Mouse (Mus musculus): Measurements from ENCODE around the gene Prpsap2. TPM values are rescaled to one million over a fixed set of nuclear protein-coding genes. Genes with fewer than 3 reads are reported as not detected.

The Prpsap2 gene
- 35.7 and 37.1 TPM in 2 replicates for polyA plus RNA-seq (2015; fragmentation: Nextera tagmentation; extraction: Ambion mirVana)

DNA sequence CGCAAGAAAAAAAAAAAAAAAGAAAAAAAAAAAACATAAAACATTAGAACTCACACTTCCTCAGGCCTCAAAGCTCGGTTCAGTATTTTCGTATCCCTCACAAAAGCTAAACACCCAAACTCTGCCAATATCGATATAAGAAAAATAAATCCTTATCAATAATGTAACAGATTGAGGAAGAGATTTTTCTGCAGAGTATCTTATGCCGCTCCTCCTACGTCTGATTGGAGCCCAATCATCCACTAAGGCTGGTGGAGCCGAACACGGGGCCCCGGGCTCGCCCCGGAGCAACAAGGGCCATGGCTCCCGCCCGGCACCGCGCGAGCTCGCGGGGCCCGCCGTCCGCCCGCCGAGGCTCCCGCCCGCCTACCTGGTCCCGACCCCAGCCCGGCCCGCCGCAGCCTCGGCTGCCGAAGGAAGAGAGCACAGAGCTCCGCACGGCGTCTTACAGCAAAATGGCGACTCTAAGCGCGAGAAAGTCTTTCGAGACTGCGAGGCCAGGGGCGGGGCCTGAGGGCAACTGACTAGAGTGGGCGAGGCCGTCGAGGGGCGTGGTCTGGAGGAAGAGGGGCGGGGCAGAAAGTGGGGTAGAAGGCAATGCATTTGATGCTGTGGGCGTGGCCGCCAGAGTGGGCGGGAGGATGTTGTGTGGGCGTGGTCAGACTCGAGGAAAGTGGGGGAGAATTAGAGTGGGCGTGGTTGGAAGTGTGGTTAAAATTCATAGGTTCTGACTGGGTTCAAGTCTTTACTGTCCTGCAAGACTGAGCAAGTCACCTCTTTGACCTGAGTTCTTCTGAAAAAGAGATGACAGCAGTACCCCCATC lies at the start of gene Prpsap2:
Gene Prpsap2, minus strand, starts transcription at position 505 of the 824 bp plus-strand sequence.

DNA sequence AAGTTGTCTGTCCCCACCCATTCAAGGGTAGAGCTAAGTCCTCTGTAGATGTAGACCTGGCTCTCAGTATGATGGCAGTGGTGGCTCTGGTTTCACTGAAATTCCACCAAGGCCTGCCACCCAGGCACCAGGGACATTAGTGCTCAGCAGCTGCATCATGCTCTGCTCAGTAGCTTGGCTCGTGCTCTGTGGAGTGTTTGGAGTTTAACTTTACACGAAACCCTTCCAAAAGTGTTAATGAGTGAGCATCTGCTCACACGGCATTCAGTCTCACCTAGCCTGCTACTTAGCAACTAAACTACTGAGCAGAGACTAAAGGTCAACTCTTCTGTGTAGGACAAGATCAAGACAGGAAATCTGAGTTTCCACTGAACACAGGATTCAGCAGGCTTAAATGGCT lies 41.3 kb downstream of the Prpsap2 start, which contains the start of gene Slc5a10:
Gene Slc5a10, minus strand, starts transcription at position 191 of the 400 bp plus-strand sequence.

DNA sequence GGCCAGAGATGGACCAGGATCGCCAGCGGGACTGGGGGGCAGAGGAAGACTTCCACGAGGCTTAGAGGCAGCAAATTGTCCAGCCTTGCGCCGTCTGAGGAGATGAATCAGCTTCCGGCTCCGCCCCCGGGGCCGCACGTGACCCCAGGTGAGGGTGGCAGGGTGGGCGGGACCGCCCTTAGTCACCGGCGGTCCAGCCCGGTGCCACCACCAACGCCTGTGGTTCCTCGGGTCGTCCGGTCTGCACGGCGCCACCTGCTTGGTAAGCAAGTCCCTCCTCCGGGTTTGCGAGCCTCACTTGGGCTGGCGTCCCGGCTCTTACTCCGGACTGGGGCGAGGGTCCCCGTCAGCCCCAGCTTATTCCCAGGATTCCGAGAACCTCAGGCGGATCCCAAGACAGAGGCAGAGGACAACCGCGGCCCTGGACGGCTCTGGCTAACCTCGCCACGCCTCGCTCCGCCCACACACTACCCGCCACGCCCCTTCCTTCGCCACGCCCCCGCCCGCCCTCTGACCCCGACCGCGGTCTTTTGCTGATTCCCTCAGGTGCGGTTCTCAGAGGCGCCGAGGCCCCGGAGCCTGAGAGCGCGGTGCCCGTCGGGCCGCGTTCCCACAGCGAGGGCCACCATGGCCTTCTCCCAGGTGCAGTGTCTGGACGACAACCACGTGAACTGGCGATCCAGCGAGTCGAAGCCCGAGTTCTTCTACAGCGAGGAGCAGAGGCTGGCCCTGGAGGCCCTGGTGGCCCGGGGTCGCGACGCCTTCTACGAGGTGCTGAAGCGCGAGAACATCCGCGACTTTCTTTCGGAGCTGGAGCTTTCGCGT lies 77.8 kb downstream of the Prpsap2 start, which contains the start of gene Fam83g:
Gene Fam83g, plus strand, starts transcription at position 185 of the 825 bp plus-strand sequence.

Other genes starting within 250 kb of the Prpsap2 start
- 15.8 and 19.0 TPM in 2 replicates for gene Epn2, start 182.4 kb downstream of the Prpsap2 start, polyA plus RNA-seq (2015; fragmentation: Nextera tagmentation; extraction: Ambion mirVana)
- gene Grap, start 108.8 kb downstream of the Prpsap2 start, polyA plus RNA-seq (2015; fragmentation: Nextera tagmentation; extraction: Ambion mirVana) = 12.7 and 14.1 TPM in 2 replicates
- 1.3 and 2.0 TPM in 2 replicates for gene Fam83g, start 78.0 kb downstream of the Prpsap2 start, polyA plus RNA-seq (2015; fragmentation: Nextera tagmentation; extraction: Ambion mirVana)
- gene Slc5a10, start 41.3 kb downstream of the Prpsap2 start, polyA plus RNA-seq (2015; fragmentation: Nextera tagmentation; extraction: Ambion mirVana) = 0.08 and 0.17 TPM in 2 replicates
- 10.7 and 12.6 TPM in 2 replicates for gene Ulk2, start 93.0 kb upstream of the Prpsap2 start, polyA plus RNA-seq (2015; fragmentation: Nextera tagmentation; extraction: Ambion mirVana)
- gene Akap10, start 168.2 kb upstream of the Prpsap2 start, polyA plus RNA-seq (2015; fragmentation: Nextera tagmentation; extraction: Ambion mirVana) = 8.1 and 12.1 TPM in 2 replicates
- 4.1 and 6.7 TPM in 2 replicates for gene Specc1, start 194.7 kb upstream of the Prpsap2 start, polyA plus RNA-seq (2015; fragmentation: Nextera tagmentation; extraction: Ambion mirVana)